Mouse (Mus musculus) embryonic facial prominence, embryonic 11.5 days (tissue): ENCODE results near the gene Ncoa3. TPM values are rescaled to one million over a fixed set of nuclear protein-coding genes. Genes with fewer than 3 reads are reported as not detected.

Experiments
- ATAC-seq: fragments of 200-750 bp; cut with Nextera tagmentation; replicated peaks from 2 replicates; pipeline ENCODE4 v1.8.0; 2017; ENCODE audit warnings: low read depth; ENCODE audit not compliant: insufficient number of reproducible peaks, low FRiP score, low TSS enrichment
- DNase-seq: peaks from one replicate; pipeline ENCODE4 v3.0.0-alpha.2; 2015; ENCODE audit warnings: low spot score
- H3K27ac ChIP-seq: fragments of 300-500 bp; sonication (generic); replicated peaks from 2 replicates; pipeline ENCODE4 v1.5.1; 2014; ENCODE audit warnings: mild to moderate bottlenecking, low read depth, low read length, control low read depth
- H3K27me3 ChIP-seq: fragments of 300-500 bp; sonication (generic); 2 replicates; pipeline ENCODE4 v1.6.1; 2014; ENCODE audit warnings: mild to moderate bottlenecking, low read length, moderate library complexity, mixed read lengths; ENCODE audit not compliant: control insufficient read depth, insufficient read depth
- H3K36me3 ChIP-seq: fragments of 300-500 bp; sonication (generic); replicated peaks from 2 replicates; pipeline ENCODE4 v1.6.1; 2014; ENCODE audit warnings: low read depth, mild to moderate bottlenecking, low read length, moderate library complexity, mixed read lengths; ENCODE audit not compliant: control insufficient read depth, insufficient read depth
- H3K4me1 ChIP-seq: fragments of 300-500 bp; sonication (generic); 2 replicates; pipeline ENCODE4 v1.6.1; 2014; ENCODE audit warnings: low read length, mixed read lengths; ENCODE audit not compliant: control insufficient read depth, insufficient read depth
- H3K4me2 ChIP-seq: fragments of 300-500 bp; sonication (generic); 2 replicates; pipeline ENCODE4 v1.6.1; 2014; ENCODE audit warnings: low read depth, mild to moderate bottlenecking, control low read depth, low read length, moderate library complexity
- H3K4me3 ChIP-seq: fragments of 300-500 bp; sonication (generic); 2 replicates; pipeline ENCODE4 v1.5.1; 2014; ENCODE audit warnings: low read depth, low read length, control low read depth
- H3K9ac ChIP-seq: fragments of 300-500 bp; sonication (generic); replicated peaks from 2 replicates; pipeline ENCODE4 v1.6.1; 2014; ENCODE audit warnings: mild to moderate bottlenecking, control low read depth, low read length
- H3K9me3 ChIP-seq: fragments of 300-500 bp; sonication (generic); replicated peaks from 2 replicates; pipeline ENCODE4 v1.6.1; 2016; ENCODE audit warnings: mild to moderate bottlenecking, low read length, inconsistent platforms, mixed read lengths; ENCODE audit not compliant: control insufficient read depth
- whole genome bisulfite sequencing: fragments of 180-500 bp; shearing (Covaris S2); extraction: QIAGEN DNeasy Blood & Tissue Kit; methylation state at CpG from one replicate; pipeline ENCODE4 v1.1.7; 2014; 5-methylcytosine and 5-hydroxymethylcytosine counted together
- polyA plus RNA-seq: library from polyadenylated mRNA; unstranded; fragments of >200 nt; fragmentation: Nextera tagmentation; extraction: Ambion mirVana; gene quantifications from 2 replicates; pipeline ENCODE4 v1.2.1, GENCODE M21; 2014

Gene Ncoa3
- polyA plus RNA-seq, 1 experiment from 2014 or later = 16.2 TPM

- Histone ChIP-seq H3K9me3 (no peaks in the 10 kb centered on the region), H3K4me3 (no peak overlapping the region), H3K4me2 (no peak overlapping the region), H3K4me1 (peaks cover 7% of the 10 kb centered on the region; the same call in 1 of the 2 replicates), H3K27me3 (no peaks in the 10 kb centered on the region), H3K27ac (no peak overlapping the region), H3K9ac (no peak overlapping the region), H3K36me3 (no peaks in the 10 kb centered on the region)
- DNase-seq = no peak
- ATAC-seq = no peak
- 75% methylated on average over 5 of the region's 5 CpGs for WGBS
Measured at GRCm38 (mm10) chr2:166032628-166033027, 40.2 kb downstream of the Ncoa3 start.

GRCm38 (mm10) chr2:166034967-166035490, 42.6 kb downstream of the Ncoa3 start:
- DNase-seq = no peak
- Histone ChIP-seq H3K4me3 (no peak overlapping the region), H3K36me3 (no peaks in the 10 kb centered on the region), H3K4me2 (no peak overlapping the region), H3K27ac (no peak overlapping the region; the same call in 1 of the 2 replicates), H3K4me1 (peaks cover 7% of the 10 kb centered on the region; the same call in 1 of the 2 replicates), H3K9me3 (no peaks in the 10 kb centered on the region), H3K9ac (no peak overlapping the region), H3K27me3 (no peaks in the 10 kb centered on the region)
- ATAC-seq = no peak
- WGBS = 63% methylated on average over 3 of the region's 3 CpGs

GRCm38 (mm10) chr2:166035725-166036124, 43.3 kb downstream of the Ncoa3 start:
- H3K9ac ChIP-seq = no peak overlapping the region
- H3K4me3 ChIP-seq = no peak overlapping the region
- no peaks in the 10 kb centered on the region for H3K36me3 ChIP-seq
- H3K4me2 ChIP-seq = no peak overlapping the region
- peaks cover 4% of the 10 kb centered on the region; the same call in 1 of the 2 replicates for H3K4me1 ChIP-seq
- no peak overlapping the region for H3K27ac ChIP-seq
- H3K9me3 ChIP-seq = no peaks in the 10 kb centered on the region
- WGBS = 41% methylated on average over 3 of the region's 3 CpGs
- ATAC-seq (no peak), DNase-seq (peak; percentile 59)
- no peaks in the 10 kb centered on the region for H3K27me3 ChIP-seq

GRCm38 (mm10) chr2:166039681-166040080, 47.2 kb downstream of the Ncoa3 start:
- Histone ChIP-seq H3K36me3 (no peaks in the 10 kb centered on the region), H3K9me3 (no peaks in the 10 kb centered on the region), H3K27me3 (no peaks in the 10 kb centered on the region), H3K4me2 (no peak overlapping the region), H3K4me3 (no peak overlapping the region), H3K27ac (no peak overlapping the region), H3K9ac (no peak overlapping the region), H3K4me1 (0 out of 2 replicates have a peak, but pooled peaks cover 2% of the 10 kb centered on the region)
- DNase-seq = no peak
- WGBS = 80% methylated on average over 4 of the region's 4 CpGs
- no peak for ATAC-seq

- WGBS = 93% methylated on average over 1 of the region's 1 CpGs
- Histone ChIP-seq H3K27me3 (no peaks in the 10 kb centered on the region), H3K4me2 (no peak overlapping the region), H3K36me3 (no peaks in the 10 kb centered on the region), H3K4me3 (no peak overlapping the region), H3K27ac (no peak overlapping the region), H3K9ac (no peak overlapping the region), H3K9me3 (no peaks in the 10 kb centered on the region), H3K4me1 (peaks cover 2% of the 10 kb centered on the region; the same call in 1 of the 2 replicates)
- ATAC-seq = no peak
- no peak for DNase-seq
Measured at GRCm38 (mm10) chr2:166042542-166042941, 50.1 kb downstream of the Ncoa3 start.

- Histone ChIP-seq H3K36me3 (no peaks in the 10 kb centered on the region), H3K4me1 (peaks cover 2% of the 10 kb centered on the region; the same call in 1 of the 2 replicates), H3K27ac (no peak overlapping the region), H3K4me3 (no peak overlapping the region), H3K9ac (no peak overlapping the region), H3K4me2 (no peak overlapping the region), H3K27me3 (no peaks in the 10 kb centered on the region), H3K9me3 (no peaks in the 10 kb centered on the region)
- ATAC-seq (no peak), DNase-seq (no peak)
- WGBS = 78% methylated on average over 2 of the region's 2 CpGs
Measured at GRCm38 (mm10) chr2:166045006-166045405, 52.6 kb downstream of the Ncoa3 start.

GRCm38 (mm10) chr2:166045549-166046501, 53.4 kb downstream of the Ncoa3 start:
- Histone ChIP-seq H3K27ac (no peak overlapping the region), H3K9ac (no peak overlapping the region), H3K4me2 (no peak overlapping the region), H3K4me1 (peaks cover 1% of the 10 kb centered on the region; the same call in 1 of the 2 replicates), H3K4me3 (no peak overlapping the region), H3K9me3 (no peaks in the 10 kb centered on the region), H3K36me3 (no peaks in the 10 kb centered on the region; the same call in 1 of the 2 replicates), H3K27me3 (no peaks in the 10 kb centered on the region)
- 67% methylated on average over 10 of the region's 10 CpGs for WGBS
- ATAC-seq (no peak; the same call in 1 of the 2 replicates), DNase-seq (peak; percentile 61)

GRCm38 (mm10) chr2:166047931-166048330, 55.5 kb downstream of the Ncoa3 start:
- H3K9ac ChIP-seq = no peak overlapping the region
- no peak overlapping the region for H3K27ac ChIP-seq
- ATAC-seq (no peak), DNase-seq (no peak)
- no peak overlapping the region for H3K4me3 ChIP-seq
- no peak overlapping the region for H3K4me2 ChIP-seq
- H3K9me3 ChIP-seq = no peaks in the 10 kb centered on the region
- WGBS = over 99% methylated on average over 4 of the region's 4 CpGs
- H3K4me1 ChIP-seq = no peaks in the 10 kb centered on the region; the same call in 1 of the 2 replicates
- no peaks in the 10 kb centered on the region for H3K27me3 ChIP-seq
- no peaks in the 10 kb centered on the region; the same call in 1 of the 2 replicates for H3K36me3 ChIP-seq
